Mouse (Mus musculus) CH12.LX (cell line): Measurements from ENCODE around the gene Adcy7.

ENCODE experiments used
- BHLHE40 ChIP-seq: IDR thresholded peaks from 2 replicates; pipeline ENCODE4 v1.6.1; 2011; ENCODE audit warnings: mild to moderate bottlenecking, low read depth, low read length, improper control_type of control experiment
- CHD2 ChIP-seq: IDR thresholded peaks from 2 replicates; pipeline ENCODE4 v1.6.1; 2011; ENCODE audit warnings: low read length, improper control_type of control experiment
- CTCF ChIP-seq, 2 experiments: IDR thresholded peaks in 1 of 2; conservative IDR thresholded peaks in 1 of 2; 2 replicates each; pipeline ENCODE4 v1.5.1; 2011 to 2012; ENCODE audit warnings: low read depth in 2 of 2, low read length in 2 of 2, improper control_type of control experiment in 1 of 2, inconsistent platforms in 1 of 2, mild to moderate bottlenecking in 1 of 2, moderate library complexity in 1 of 2
- EP300 ChIP-seq: IDR thresholded peaks from 2 replicates; pipeline ENCODE4 v1.6.1; 2011; ENCODE audit warnings: low read length, improper control_type of control experiment
- GABPA ChIP-seq: IDR thresholded peaks from 2 replicates; pipeline ENCODE4 v1.6.1; 2012; ENCODE audit warnings: low read depth, low read length, improper control_type of control experiment, inconsistent platforms; ENCODE audit not compliant: insufficient replicate concordance
- JUN ChIP-seq: IDR thresholded peaks from 2 replicates; pipeline ENCODE4 v1.6.1; 2011; ENCODE audit warnings: low read depth, mild to moderate bottlenecking, low read length, improper control_type of control experiment, moderate library complexity; ENCODE audit not compliant: insufficient read depth
- POLR2A ChIP-seq: IDR thresholded peaks from 2 replicates; pipeline ENCODE4 v1.6.1; 2011; ENCODE audit warnings: low read depth, mild to moderate bottlenecking, improper control_type of control experiment, low read length
- USF2 ChIP-seq: conservative IDR thresholded peaks from 2 replicates; pipeline ENCODE4 v1.6.1; 2011; ENCODE audit warnings: low read depth, low read length, improper control_type of control experiment

GRCm38 (mm10) chr8:88325795-88326194 lies 53.6 kb downstream of the Adcy7 start:
- no peak for TF ChIP-seq BHLHE40
- no peak for TF ChIP-seq POLR2A
- TF ChIP-seq GABPA = no peak
- TF ChIP-seq CHD2 = no peak
- TF ChIP-seq CTCF (conservative IDR thresholded peaks at IDR 0.05 in 1 of 2, IDR thresholded peaks at IDR 0.05 in 1 of 2; ENCODE audit: low read depth in 2 of 2, low read length in 2 of 2) = no peak
- no peak for TF ChIP-seq JUN
- no peak for TF ChIP-seq EP300
- TF ChIP-seq USF2 = no peak
